Mouse (Mus musculus) testis, adult 2 months (tissue): Measurements from ENCODE around the gene Ccl24. TPM values are rescaled to one million over a fixed set of nuclear protein-coding genes. Genes with fewer than 3 reads are reported as not detected.

Experiments used
- H3K27ac ChIP-seq: fragments of 200-500 bp; 2 replicates; pipeline ENCODE4 v1.5.1; 2012; ENCODE audit warnings: low read depth, low read length; ENCODE audit not compliant: control insufficient read depth, insufficient read depth
- H3K27me3 ChIP-seq: fragments of 200-500 bp; 2 replicates; pipeline ENCODE4 v1.6.1; 2012; ENCODE audit warnings: mild to moderate bottlenecking, low read length, moderate library complexity; ENCODE audit not compliant: control insufficient read depth, insufficient read depth
- H3K36me3 ChIP-seq: fragments of 200-500 bp; 2 replicates; pipeline ENCODE4 v1.6.1; 2012; ENCODE audit warnings: mild to moderate bottlenecking, low read length; ENCODE audit not compliant: control insufficient read depth, insufficient read depth
- H3K4me1 ChIP-seq: fragments of 200-500 bp; 2 replicates; pipeline ENCODE4 v1.6.1; 2012; ENCODE audit warnings: low read length; ENCODE audit not compliant: control insufficient read depth, insufficient read depth
- H3K4me3 ChIP-seq: fragments of 200-500 bp; 2 replicates; pipeline ENCODE4 v1.5.1; 2012; ENCODE audit warnings: low read depth, mild to moderate bottlenecking, low read length, moderate library complexity, mixed read lengths; ENCODE audit not compliant: control insufficient read depth
- CTCF ChIP-seq: fragments of 200-500 bp; IDR thresholded peaks from 2 replicates; pipeline ENCODE4 v1.5.1; 2012; ENCODE audit warnings: low read depth, mild to moderate bottlenecking, inconsistent platforms, low read length, moderate library complexity; ENCODE audit not compliant: control insufficient read depth, insufficient read depth, insufficient replicate concordance
- POLR2A ChIP-seq: fragments of 200-500 bp; IDR thresholded peaks from 2 replicates; pipeline ENCODE4 v1.6.1; 2012; ENCODE audit warnings: low read depth, mild to moderate bottlenecking, inconsistent platforms, low read length, moderate library complexity; ENCODE audit not compliant: control insufficient read depth
- polyA plus RNA-seq: library from polyadenylated mRNA; depleted of rRNA; stranded (reverse); fragments of >200 nt; gene quantifications from 2 replicates; pipeline ENCODE4 v1.2.3, GENCODE M21; 2012; rRNA removed

The Ccl24 gene
- polyA plus RNA-seq, 1 experiment, result 0.15 TPM

DNA sequence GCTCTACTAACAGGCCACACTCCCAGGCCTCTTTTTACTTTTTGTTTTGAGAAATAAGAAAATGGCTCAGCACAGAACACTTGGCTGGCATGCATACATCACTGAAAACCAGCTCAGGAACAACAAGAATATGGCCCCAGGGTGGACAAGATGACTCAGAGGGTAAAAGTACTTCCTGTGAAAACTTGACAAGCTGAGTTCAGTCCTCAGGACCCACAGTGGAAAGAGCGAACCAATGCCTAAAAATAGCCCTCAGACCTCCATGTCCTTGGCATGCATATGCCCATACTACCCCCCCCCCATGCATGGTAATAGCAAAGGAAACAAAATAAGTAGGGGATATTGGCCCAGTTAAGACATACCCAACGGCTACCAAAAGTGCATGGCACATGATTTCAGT, 42.9 kb downstream of the Ccl24 start:
- Histone ChIP-seq H3K4me3 (no peak overlapping the region), H3K36me3 (no peaks in the 10 kb centered on the region), H3K4me1 (no peaks in the 10 kb centered on the region), H3K27me3 (no peaks in the 10 kb centered on the region), H3K27ac (no peak overlapping the region)
- TF ChIP-seq POLR2A (no peak), CTCF (no peak)

DNA sequence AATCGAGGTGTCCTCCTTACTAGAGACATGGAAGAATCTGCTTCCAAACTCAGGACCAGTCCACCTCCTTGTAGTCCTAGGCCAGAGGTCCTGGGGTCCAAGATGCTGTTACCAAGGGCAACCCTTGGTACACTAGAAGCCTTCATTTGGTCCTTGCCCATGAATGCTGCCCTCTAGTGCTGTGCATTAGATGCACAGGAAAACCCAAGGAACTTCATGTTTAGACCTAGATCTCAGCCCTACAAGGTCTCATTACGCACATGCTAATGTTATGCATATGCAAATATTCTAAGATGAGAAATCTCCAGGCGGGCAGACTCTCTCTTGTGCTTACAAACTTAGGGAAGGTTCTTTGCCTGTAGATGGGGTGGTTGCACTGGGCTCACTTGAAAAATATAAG, 43.5 kb downstream of the Ccl24 start:
- Histone ChIP-seq H3K27me3 (no peaks in the 10 kb centered on the region), H3K27ac (no peak overlapping the region), H3K4me1 (no peaks in the 10 kb centered on the region), H3K36me3 (no peaks in the 10 kb centered on the region), H3K4me3 (no peak overlapping the region)
- TF ChIP-seq POLR2A, result no peak
- no peak for TF ChIP-seq CTCF

DNA sequence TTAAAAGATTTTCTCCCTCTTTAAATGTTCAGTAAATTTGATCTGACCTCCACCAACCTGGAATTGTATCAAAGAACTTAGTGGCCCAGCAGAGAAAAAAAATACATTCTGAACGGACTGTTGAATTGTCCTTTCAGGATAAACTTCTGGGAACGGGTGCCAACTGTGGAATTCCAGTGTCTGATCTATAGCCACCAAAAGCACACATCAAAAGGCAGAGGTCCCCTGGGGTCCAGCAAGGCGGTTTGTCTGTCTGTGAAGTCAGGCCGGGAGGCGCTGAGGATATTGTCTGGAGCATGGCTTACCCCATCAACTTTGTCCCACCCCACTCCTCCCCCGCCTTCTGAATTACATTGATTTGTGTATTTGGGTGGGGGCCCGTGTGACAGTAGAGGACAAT, 44.9 kb downstream of the Ccl24 start:
- no peaks in the 10 kb centered on the region for H3K36me3 ChIP-seq
- H3K27me3 ChIP-seq, result no peaks in the 10 kb centered on the region
- no peak overlapping the region for H3K4me3 ChIP-seq
- no peak overlapping the region for H3K27ac ChIP-seq
- no peaks in the 10 kb centered on the region for H3K4me1 ChIP-seq
- TF ChIP-seq CTCF (no peak), POLR2A (no peak)

DNA sequence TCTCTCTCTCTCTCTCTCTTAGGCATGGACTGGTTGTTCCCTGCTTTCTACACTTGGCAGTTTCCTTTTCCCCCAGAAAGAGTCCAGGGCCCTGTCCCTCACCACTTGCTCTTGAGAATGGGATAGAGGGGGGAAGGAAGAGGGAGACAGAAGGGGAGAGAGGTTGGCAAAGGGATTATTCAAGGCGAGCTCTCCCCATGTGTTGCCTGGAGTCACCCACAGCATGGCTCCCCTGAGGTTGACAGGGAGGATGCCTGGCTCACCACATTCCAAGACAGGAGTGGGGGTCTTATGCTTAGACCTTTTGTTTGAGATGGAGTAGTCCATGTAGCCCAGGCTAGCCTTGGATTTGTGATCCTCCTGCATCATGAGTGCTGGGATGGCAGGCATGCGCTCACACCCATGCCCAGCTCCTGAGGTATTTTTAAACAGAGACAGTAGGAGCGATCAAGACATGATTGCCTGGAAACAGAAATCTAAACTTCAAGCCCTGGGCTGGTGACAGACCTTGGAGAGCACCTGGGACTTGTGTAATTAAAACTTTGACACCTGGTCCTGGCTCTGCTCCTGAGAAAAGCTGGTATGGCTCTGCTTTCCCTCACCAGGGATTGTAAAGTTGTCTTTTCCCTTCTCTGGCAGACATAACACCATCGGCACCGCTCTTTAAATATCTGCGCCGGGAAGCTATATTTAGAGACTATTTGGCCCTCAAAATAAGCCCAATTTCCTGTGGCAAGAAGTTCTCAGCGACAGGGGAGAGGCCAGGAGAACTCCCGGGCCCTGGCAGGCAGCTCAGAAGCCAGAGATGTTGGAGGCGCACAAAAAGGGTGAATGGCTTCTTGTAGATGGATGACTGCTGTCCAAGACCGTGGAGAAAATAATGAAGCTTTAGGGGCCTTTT, 47.9 kb downstream of the Ccl24 start:
- H3K27me3 ChIP-seq, result no peaks in the 10 kb centered on the region
- H3K4me3 ChIP-seq, result no peak overlapping the region
- TF ChIP-seq CTCF (no peak), POLR2A (no peak)
- H3K4me1 ChIP-seq, result no peaks in the 10 kb centered on the region
- H3K27ac ChIP-seq, result peak overlapping the region; percentile 19; the same call in 1 of the 2 replicates
- no peaks in the 10 kb centered on the region for H3K36me3 ChIP-seq

DNA sequence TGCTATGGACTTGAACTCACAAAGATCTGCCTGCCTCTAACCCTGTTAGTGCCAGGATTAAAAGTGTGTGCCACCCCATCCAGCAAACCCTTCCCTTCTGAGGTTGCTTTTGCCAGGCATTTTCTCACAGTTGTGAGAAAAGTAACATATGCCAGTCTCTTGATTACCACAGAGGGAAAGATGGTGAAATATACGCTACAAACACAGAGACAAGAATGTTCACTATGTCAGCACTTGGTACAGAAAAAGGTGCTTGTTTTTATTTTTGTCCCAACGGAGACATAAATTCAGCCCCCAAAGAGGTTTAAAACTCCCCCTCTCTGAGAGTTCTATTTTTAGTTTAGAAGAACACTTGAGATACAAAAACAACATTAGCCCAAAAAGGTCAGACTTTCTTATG, 48.8 kb downstream of the Ccl24 start:
- Histone ChIP-seq H3K27me3 (no peaks in the 10 kb centered on the region), H3K4me1 (no peaks in the 10 kb centered on the region), H3K27ac (no peak overlapping the region), H3K36me3 (no peaks in the 10 kb centered on the region), H3K4me3 (no peak overlapping the region)
- no peak for TF ChIP-seq CTCF
- no peak for TF ChIP-seq POLR2A

DNA sequence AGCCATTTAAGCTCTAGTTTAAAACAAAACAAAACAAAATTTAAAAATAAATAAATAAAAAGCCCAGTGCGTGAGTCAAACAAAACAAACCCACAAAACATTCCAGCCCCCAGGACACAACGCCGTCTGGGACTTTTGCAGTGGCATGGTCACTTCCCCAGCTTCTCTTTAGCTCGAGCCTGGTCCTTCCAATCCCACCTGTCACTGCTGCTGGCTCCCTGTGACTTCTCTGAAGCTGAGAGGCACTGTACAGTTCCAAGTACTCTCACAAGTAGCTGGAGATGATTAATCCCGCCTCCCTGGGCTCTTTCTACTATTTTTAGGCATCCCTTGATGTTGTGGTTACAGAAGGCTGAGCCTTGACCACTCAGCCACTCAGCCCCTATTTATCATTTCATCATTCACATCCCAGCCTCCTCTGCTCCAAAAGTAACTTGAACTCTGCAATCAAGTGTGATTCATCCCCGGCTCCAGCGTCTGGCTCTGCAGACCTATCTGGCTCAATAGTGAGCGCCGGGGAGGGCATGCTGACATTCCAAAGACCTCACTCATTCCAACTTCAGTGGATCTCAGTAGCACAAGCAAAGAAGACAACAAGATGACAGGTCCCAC, 50.6 kb downstream of the Ccl24 start:
- TF ChIP-seq POLR2A (no peak), CTCF (no peak)
- H3K4me3 ChIP-seq, result no peak overlapping the region
- no peaks in the 10 kb centered on the region for H3K4me1 ChIP-seq
- no peaks in the 10 kb centered on the region for H3K27me3 ChIP-seq
- H3K27ac ChIP-seq, result no peak overlapping the region
- H3K36me3 ChIP-seq, result no peaks in the 10 kb centered on the region

Other genes with a start within 250 kb of the Ccl24 start
- gene Fkbp6, start 223.0 kb downstream of the Ccl24 start, polyA plus RNA-seq, result 71.8 and 87.2 TPM in 2 replicates
- 0.78 and 0.99 TPM in 2 replicates for gene Trim50, start 219.8 kb downstream of the Ccl24 start, polyA plus RNA-seq
- 16.0 and 16.5 TPM in 2 replicates for gene Nsun5, start 203.1 kb downstream of the Ccl24 start, polyA plus RNA-seq
- 97.5 and 107 TPM in 2 replicates for gene Pom121, start 178.5 kb downstream of the Ccl24 start, polyA plus RNA-seq
- 8.6 and 8.9 TPM in 2 replicates for gene Hip1, start 27.9 kb downstream of the Ccl24 start, polyA plus RNA-seq
- not detected in 2 replicates for gene Ccl26, start 9.5 kb downstream of the Ccl24 start, polyA plus RNA-seq
- gene Rhbdd2, start 59.6 kb upstream of the Ccl24 start, polyA plus RNA-seq, result 53.7 and 64.0 TPM in 2 replicates
- 22.9 and 26.1 TPM in 2 replicates for gene Por, start 97.0 kb upstream of the Ccl24 start, polyA plus RNA-seq
- 182 and 184 TPM in 2 replicates for gene Tmem120a, start 171.4 kb upstream of the Ccl24 start, polyA plus RNA-seq
- 70.9 and 81.5 TPM in 2 replicates for gene Styxl1, start 205.3 kb upstream of the Ccl24 start, polyA plus RNA-seq
- gene Mdh2, start 205.4 kb upstream of the Ccl24 start, polyA plus RNA-seq, result 68.7 and 75.6 TPM in 2 replicates
- gene Srrm3, start 233.8 kb upstream of the Ccl24 start, polyA plus RNA-seq, result 0.10 and 0.12 TPM in 2 replicates